In genomic region chr4:41658566-41659384, GRCm38 (mm10) we compare ENCODE assay signal across 9 mouse cellular contexts. TPM values are rescaled to one million over a fixed set of nuclear protein-coding genes. Genes with fewer than 3 reads are reported as not detected.
A peak's percentile ranks its signal among the peaks of the same experiment; 100 is the strongest.
DNase-seq lines count a peak whose midpoint lies in the region; ATAC-seq and TF ChIP-seq lines count a peak whose summit lies in the region.
"Had no signal": no experiment of that assay in that cellular context is flagged by ENCODE, and none has a peak within 500 bp of the region (broad histone marks: within the 10 kb centered on the region; RNA-seq: fewer than 3 reads in every experiment).

No protein-coding gene starts in this region.

- no peak for DNase-seq in heart, postnatal 36 days
- peak; percentile 62 for DNase-seq in adrenal gland, adult 2 months
- DNase-seq in hindbrain, embryonic 14.5 days (ENCODE audit: low spot score): no peak
- no peak for DNase-seq in liver, embryonic 14.5 days (ENCODE audit: low read depth in 3 of 3, low spot score in 3 of 3)
- DNase-seq in cerebellum, adult 18-20 months: no peak
- DNase-seq: cerebellum, postnatal 10 days had no signal

- H3K4me1 ChIP-seq in heart, embryonic 15.5 days (replicated peaks): peaks cover 18% of the 10 kb centered on the region
- peaks cover 20% of the 10 kb centered on the region for H3K4me1 ChIP-seq in hindbrain, embryonic 14.5 days (replicated peaks; ENCODE audit: control insufficient read depth, insufficient read depth, low read length)
- peaks cover 0 to 4% of the 10 kb centered on the region in 2 experiments; a peak in 2 of 4 replicates for H3K4me1 ChIP-seq in liver, embryonic 14.5 days (replicated peaks; ENCODE audit: control insufficient read depth in 2 of 2, insufficient read depth in 2 of 2, low read length in 1 of 2)

- peaks cover 54% of the 10 kb centered on the region for H3K27me3 ChIP-seq in heart, embryonic 15.5 days
- no peaks in the 10 kb centered on the region for H3K27me3 ChIP-seq in hindbrain, embryonic 14.5 days (ENCODE audit: control insufficient read depth, insufficient read depth, low read length)
- H3K27me3 ChIP-seq in liver, embryonic 14.5 days (ENCODE audit: control insufficient read depth, insufficient read depth, low read length): no peaks in the 10 kb centered on the region

- H3K36me3 ChIP-seq in heart, embryonic 15.5 days: no peaks in the 10 kb centered on the region
- H3K36me3 ChIP-seq in hindbrain, embryonic 14.5 days (replicated peaks; ENCODE audit: control insufficient read depth, insufficient read depth): peaks cover 18% of the 10 kb centered on the region; the same call in 1 of the 2 replicates
- H3K36me3 ChIP-seq in liver, embryonic 14.5 days (replicated peaks; ENCODE audit: control insufficient read depth, insufficient read depth, low read depth): no peaks in the 10 kb centered on the region

- H3K27ac ChIP-seq in heart, embryonic 15.5 days: no peak overlapping the region
- no peak overlapping the region for H3K27ac ChIP-seq in hindbrain, embryonic 14.5 days
- H3K27ac ChIP-seq in liver, embryonic 14.5 days: no peak overlapping the region

- no peak overlapping the region for H3K4me2 ChIP-seq in heart, embryonic 15.5 days
- no peak overlapping the region for H3K4me2 ChIP-seq in hindbrain, embryonic 14.5 days (replicated peaks)
- no peak overlapping the region for H3K4me2 ChIP-seq in liver, embryonic 14.5 days (ENCODE audit: low read depth)

- 19% methylated on average over 25 of the region's 25 CpGs for WGBS in heart, embryonic 15.5 days
- WGBS in hindbrain, embryonic 14.5 days: 19% methylated on average over 18 of the region's 25 CpGs
- WGBS in liver, embryonic 14.5 days (ENCODE audit: insufficient replicate concordance): 11% methylated on average over 23 of the region's 25 CpGs

- TF ChIP-seq EP300 in liver, embryonic 14.5 days (IDR thresholded peaks at IDR 0.05; ENCODE audit: low read depth): no peak

- no peak for TF ChIP-seq CTCF in liver, embryonic 14.5 days (IDR thresholded peaks at IDR 0.05; ENCODE audit: low read depth)

- H3K9ac ChIP-seq in heart, embryonic 15.5 days: no peak overlapping the region
- H3K9ac ChIP-seq in hindbrain, embryonic 14.5 days: no peak overlapping the region
- H3K9ac ChIP-seq in liver, embryonic 14.5 days (replicated peaks): no peak overlapping the region

- ATAC-seq in heart, embryonic 15.5 days (replicated peaks; ENCODE audit: insufficient number of reproducible peaks, insufficient read depth, low FRiP score, low read depth): peak; percentile 24; the same call in 1 of the 2 replicates
- 0 out of 2 replicates have a peak, but pooled peaks have one; percentile 6 for ATAC-seq in hindbrain, embryonic 14.5 days (ENCODE audit: low FRiP score)
- ATAC-seq in liver, embryonic 14.5 days (ENCODE audit: insufficient read depth): peak; percentile 32; the same call in 1 of the 2 replicates
- no peak for ATAC-seq in erythroid progenitor cell, adult 5-6 weeks (replicated peaks; ENCODE audit: low FRiP score, poor library complexity, severe bottlenecking)
- no peak for ATAC-seq in activated CD4-positive, CD25-positive, alpha-beta regulatory T cell, adult 4 months

- H3K9me3 ChIP-seq in heart, embryonic 15.5 days (replicated peaks): no peaks in the 10 kb centered on the region
- no peaks in the 10 kb centered on the region for H3K9me3 ChIP-seq in hindbrain, embryonic 14.5 days (ENCODE audit: control insufficient read depth, low read length)
- no peaks in the 10 kb centered on the region for H3K9me3 ChIP-seq in liver, embryonic 14.5 days (ENCODE audit: control insufficient read depth, low read length)

- no peak overlapping the region for H3K4me3 ChIP-seq in heart, embryonic 15.5 days
- H3K4me3 ChIP-seq in hindbrain, embryonic 14.5 days (replicated peaks; ENCODE audit: low read length): no peak overlapping the region
- H3K4me3 ChIP-seq in liver, embryonic 14.5 days (ENCODE audit: insufficient read depth in 1 of 2, low read depth in 2 of 2, low read length in 2 of 2): no peak overlapping the region

- intact Hi-C loops in heart, postnatal 36 days (cut with DNase I): no loop called here

RNA-seq across cellular contexts. Expression of gene Enho, which starts 18.7 kb away (rescaled TPM):
- 3.3 and 5.8 TPM in 2 replicates for polyA plus RNA-seq in heart, embryonic 15.5 days (2015; fragmentation: Nextera tagmentation; extraction: Ambion mirVana)
- total RNA-seq in heart, postnatal 36 days (2021): 1 to 10 TPM; 9.1 to 9.9 TPM
- total RNA-seq in adrenal gland, adult 2 months (2021): 1 to 10 TPM; 2.9 to 4.6 TPM
- polyA plus RNA-seq in adrenal gland, adult 2 months (2012; rRNA removed): 13.2 and 20.9 TPM in 2 replicates
- 127 and 130 TPM in 2 replicates for polyA plus RNA-seq in hindbrain, embryonic 14.5 days (2014; fragmentation: Nextera tagmentation; extraction: Ambion mirVana)
- polyA plus RNA-seq in liver, embryonic 14.5 days (2012; rRNA removed): 1.2 and 1.5 TPM in 2 replicates
- polyA plus RNA-seq in liver, embryonic 14.5 days (2014; fragmentation: Nextera tagmentation; extraction: Ambion mirVana): 1.7 and 1.8 TPM in 2 replicates
- total RNA-seq in erythroid progenitor cell, adult 5-6 weeks (2015; ENCODE audit: low replicate concordance): not detected in 2 replicates
- total RNA-seq in erythroid progenitor cell, adult 5-6 weeks (2017; ENCODE audit: low replicate concordance): not detected in 2 replicates
- polyA plus RNA-seq in activated CD4-positive, CD25-positive, alpha-beta regulatory T cell, adult 4 months (2017; shearing (Covaris generic)): not detected

RNA-seq across cellular contexts. Expression of gene Cntfr, which starts 38.1 kb away (rescaled TPM):
- polyA plus RNA-seq in heart, embryonic 15.5 days (2015; fragmentation: Nextera tagmentation; extraction: Ambion mirVana): 2.0 and 3.9 TPM in 2 replicates
- 1 to 10 TPM; 2.6 to 3.8 TPM for total RNA-seq in heart, postnatal 36 days (2021)
- total RNA-seq in adrenal gland, adult 2 months (2021): 10 to 100 TPM; 37.6 to 62.3 TPM
- polyA plus RNA-seq in adrenal gland, adult 2 months (2012; rRNA removed): 70.6 and 72.3 TPM in 2 replicates
- polyA plus RNA-seq in hindbrain, embryonic 14.5 days (2014; fragmentation: Nextera tagmentation; extraction: Ambion mirVana): 19.2 and 21.8 TPM in 2 replicates
- polyA plus RNA-seq in liver, embryonic 14.5 days (2012; rRNA removed): 0.75 and 0.88 TPM in 2 replicates
- 0.17 and 0.32 TPM in 2 replicates for polyA plus RNA-seq in liver, embryonic 14.5 days (2014; fragmentation: Nextera tagmentation; extraction: Ambion mirVana)
- not detected in 2 replicates for total RNA-seq in erythroid progenitor cell, adult 5-6 weeks (2015; ENCODE audit: low replicate concordance)
- total RNA-seq in erythroid progenitor cell, adult 5-6 weeks (2017; ENCODE audit: low replicate concordance): not detected in 2 replicates
- polyA plus RNA-seq in activated CD4-positive, CD25-positive, alpha-beta regulatory T cell, adult 4 months (2017; shearing (Covaris generic)): not detected

RNA-seq across cellular contexts. Expression of gene Il11ra1, which starts 41.0 kb away (rescaled TPM):
- polyA plus RNA-seq in heart, embryonic 15.5 days (2015; fragmentation: Nextera tagmentation; extraction: Ambion mirVana): 130 and 164 TPM in 2 replicates
- 10 to 100 TPM; 85.5 to 91.8 TPM for total RNA-seq in heart, postnatal 36 days (2021)
- 10 to 100 TPM; 53.0 to 90.8 TPM for total RNA-seq in adrenal gland, adult 2 months (2021)
- 198 and 290 TPM in 2 replicates for polyA plus RNA-seq in adrenal gland, adult 2 months (2012; rRNA removed)
- polyA plus RNA-seq in hindbrain, embryonic 14.5 days (2014; fragmentation: Nextera tagmentation; extraction: Ambion mirVana): 39.9 and 40.6 TPM in 2 replicates
- 11.2 and 13.9 TPM in 2 replicates for polyA plus RNA-seq in liver, embryonic 14.5 days (2012; rRNA removed)
- 23.8 and 27.1 TPM in 2 replicates for polyA plus RNA-seq in liver, embryonic 14.5 days (2014; fragmentation: Nextera tagmentation; extraction: Ambion mirVana)
- 6.5 and 28.5 TPM in 2 replicates for total RNA-seq in erythroid progenitor cell, adult 5-6 weeks (2015; ENCODE audit: low replicate concordance)
- total RNA-seq in erythroid progenitor cell, adult 5-6 weeks (2017; ENCODE audit: low replicate concordance): 7.2 TPM in 1 of 2 replicates, not detected in the other
- polyA plus RNA-seq in activated CD4-positive, CD25-positive, alpha-beta regulatory T cell, adult 4 months (2017; shearing (Covaris generic)): 1 to 10 TPM; 4.9 to 7.2 TPM

RNA-seq across cellular contexts. Expression of gene Rpp25l, which starts 54.6 kb away (rescaled TPM):
- 42.7 and 47.4 TPM in 2 replicates for polyA plus RNA-seq in heart, embryonic 15.5 days (2015; fragmentation: Nextera tagmentation; extraction: Ambion mirVana)
- 10 to 100 TPM; 31.6 to 32.3 TPM for total RNA-seq in heart, postnatal 36 days (2021)
- 10 to 100 TPM; 31.0 to 38.6 TPM for total RNA-seq in adrenal gland, adult 2 months (2021)
- 61.9 and 70.1 TPM in 2 replicates for polyA plus RNA-seq in adrenal gland, adult 2 months (2012; rRNA removed)
- polyA plus RNA-seq in hindbrain, embryonic 14.5 days (2014; fragmentation: Nextera tagmentation; extraction: Ambion mirVana): 57.5 and 60.5 TPM in 2 replicates
- polyA plus RNA-seq in liver, embryonic 14.5 days (2012; rRNA removed): 24.0 and 25.0 TPM in 2 replicates
- polyA plus RNA-seq in liver, embryonic 14.5 days (2014; fragmentation: Nextera tagmentation; extraction: Ambion mirVana): 31.4 and 38.2 TPM in 2 replicates
- total RNA-seq in erythroid progenitor cell, adult 5-6 weeks (2015; ENCODE audit: low replicate concordance): 2.9 and 9.7 TPM in 2 replicates
- total RNA-seq in erythroid progenitor cell, adult 5-6 weeks (2017; ENCODE audit: low replicate concordance): 5.0 and 22.6 TPM in 2 replicates
- 10 to 100 TPM; 51.4 to 65.6 TPM for polyA plus RNA-seq in activated CD4-positive, CD25-positive, alpha-beta regulatory T cell, adult 4 months (2017; shearing (Covaris generic))

Comparison
In these comparisons a context has a peak if more than half of its experiments do, and no peak if none do; other contexts are left out.
1. ATAC-seq: peak in heart, embryonic 15.5 days (single experiment), hindbrain, embryonic 14.5 days (single experiment) and liver, embryonic 14.5 days (single experiment); none in erythroid progenitor cell, adult 5-6 weeks (single experiment) and activated CD4-positive, CD25-positive, alpha-beta regulatory T cell, adult 4 months (single experiment).